Mouse (Mus musculus) limb, embryonic 11.5 days (tissue): ENCODE measurements around the gene Ccl22. TPM values are rescaled to one million over a fixed set of nuclear protein-coding genes. Genes with fewer than 3 reads are reported as not detected.

Experiments
- ATAC-seq: fragments of 200-750 bp; cut with Nextera tagmentation; 2 replicates; pipeline ENCODE4 v1.8.0; 2017; ENCODE audit warnings: low read depth; ENCODE audit not compliant: insufficient number of reproducible peaks, low FRiP score, low TSS enrichment
- DNase-seq: peaks from one replicate; pipeline ENCODE4 v3.0.0-alpha.2; 2015; ENCODE audit warnings: low spot score
- H3K27ac ChIP-seq: fragments of 300-500 bp; sonication (generic); replicated peaks from 2 replicates; pipeline ENCODE4 v1.5.1; 2014; ENCODE audit warnings: low read depth, mild to moderate bottlenecking, low read length
- H3K27me3 ChIP-seq: fragments of 300-500 bp; sonication (generic); 2 replicates; pipeline ENCODE4 v1.6.1; 2014; ENCODE audit warnings: mild to moderate bottlenecking, low read length, mixed read lengths; ENCODE audit not compliant: control insufficient read depth, insufficient read depth
- H3K36me3 ChIP-seq: fragments of 300-500 bp; sonication (generic); 2 replicates; pipeline ENCODE4 v1.6.1; 2014; ENCODE audit warnings: mild to moderate bottlenecking, low read length, moderate library complexity, mixed read lengths; ENCODE audit not compliant: control insufficient read depth, insufficient read depth
- H3K4me1 ChIP-seq: fragments of 300-500 bp; sonication (generic); 2 replicates; pipeline ENCODE4 v1.6.1; 2014; ENCODE audit warnings: low read length, mixed read lengths; ENCODE audit not compliant: control insufficient read depth, insufficient read depth
- H3K4me2 ChIP-seq: fragments of 300-500 bp; sonication (generic); 2 replicates; pipeline ENCODE4 v1.6.1; 2014; ENCODE audit warnings: low read depth, mild to moderate bottlenecking, moderate library complexity; ENCODE audit not compliant: severe bottlenecking
- H3K4me3 ChIP-seq: fragments of 300-500 bp; sonication (generic); 2 replicates; pipeline ENCODE4 v1.5.1; 2014; ENCODE audit warnings: low read depth, low read length
- H3K9ac ChIP-seq: fragments of 300-500 bp; sonication (generic); 2 replicates; pipeline ENCODE4 v1.6.1; 2014; ENCODE audit warnings: mild to moderate bottlenecking, low read length
- H3K9me3 ChIP-seq: fragments of 300-500 bp; sonication (generic); 2 replicates; pipeline ENCODE4 v1.6.1; 2016; ENCODE audit warnings: low read length; ENCODE audit not compliant: control insufficient read depth
- WGBS: fragments of 180-500 bp; shearing (Covaris S2); extraction: QIAGEN DNeasy Blood & Tissue Kit; methylation state at CpG from one replicate; pipeline ENCODE4 v1.1.7; 2014; 5-methylcytosine and 5-hydroxymethylcytosine counted together
- polyA plus RNA-seq: library from polyadenylated mRNA; unstranded; fragments of >200 nt; fragmentation: Nextera tagmentation; extraction: Ambion mirVana; gene quantifications from 2 replicates; pipeline ENCODE4 v1.2.1, GENCODE M21; 2014

Ccl22 gene
- polyA plus RNA-seq, 1 experiment from 2014 or later, result not detected

- no peak overlapping the region for H3K27ac ChIP-seq
- H3K4me1 ChIP-seq, result no peaks in the 10 kb centered on the region
- DNase-seq, result no peak
- no peak overlapping the region for H3K4me3 ChIP-seq
- H3K9me3 ChIP-seq, result no peaks in the 10 kb centered on the region
- no peak overlapping the region for H3K4me2 ChIP-seq
- H3K27me3 ChIP-seq, result peaks cover 9% of the 10 kb centered on the region
- no peaks in the 10 kb centered on the region for H3K36me3 ChIP-seq
- no peak for ATAC-seq
- no peak overlapping the region for H3K9ac ChIP-seq
- 77% methylated on average over 9 of the region's 9 CpGs for WGBS
These were observed 21.6 kb downstream of the Ccl22 start for GRCm38 (mm10) chr8:94767035-94767434.

GRCm38 (mm10) chr8:94770945-94771344, 25.6 kb downstream of the Ccl22 start:
- H3K4me2 ChIP-seq, result no peak overlapping the region
- WGBS, result 59% methylated on average over 6 of the region's 6 CpGs
- no peaks in the 10 kb centered on the region for H3K36me3 ChIP-seq
- peaks cover 14% of the 10 kb centered on the region for H3K4me1 ChIP-seq
- H3K27me3 ChIP-seq, result peaks cover 17% of the 10 kb centered on the region
- no peak overlapping the region for H3K4me3 ChIP-seq
- DNase-seq (no peak), ATAC-seq (no peak)
- H3K9me3 ChIP-seq, result no peaks in the 10 kb centered on the region
- H3K9ac ChIP-seq, result no peak overlapping the region
- no peak overlapping the region for H3K27ac ChIP-seq

- H3K27ac ChIP-seq, result no peak within 1 kb of the TSS
- under 1% methylated on average over 38 of the region's 38 CpGs for WGBS
These were observed 26.7 kb downstream of the Ccl22 start, which contains the start of gene Cx3cl1 for GRCm38 (mm10) chr8:94771941-94772670. Cx3cl1 (plus strand) TSS chr8:94772009.

GRCm38 (mm10) chr8:94773048-94773447, 27.7 kb downstream of the Ccl22 start:
- DNase-seq (no peak), ATAC-seq (no peak)
- Histone ChIP-seq H3K9ac (no peak overlapping the region), H3K36me3 (no peaks in the 10 kb centered on the region), H3K4me2 (no peak overlapping the region), H3K27ac (no peak overlapping the region), H3K4me1 (peaks cover 16% of the 10 kb centered on the region), H3K9me3 (no peaks in the 10 kb centered on the region), H3K27me3 (peaks cover 17% of the 10 kb centered on the region), H3K4me3 (no peak overlapping the region; the same call in 1 of the 2 replicates)
- WGBS, result 49% methylated on average over 6 of the region's 6 CpGs

More at GRCm38 (mm10) chr8:94771941-94772670, 26.7 kb downstream of the Ccl22 start, which contains the start of gene Cx3cl1:
- peaks cover 17% of the 10 kb centered on the region for H3K27me3 ChIP-seq
- no peaks in the 10 kb centered on the region for H3K36me3 ChIP-seq
- ATAC-seq, result peak; percentile 59; the same call in 1 of the 2 replicates
- peak within 1 kb of the TSS; percentile 50 for H3K4me3 ChIP-seq
- H3K4me1 ChIP-seq, result peaks cover 14% of the 10 kb centered on the region
- no peaks in the 10 kb centered on the region for H3K9me3 ChIP-seq
- DNase-seq, result peak; percentile 82
- H3K4me2 ChIP-seq, result peak within 1 kb of the TSS; percentile 86
- peak within 1 kb of the TSS; percentile 58 for H3K9ac ChIP-seq

- H3K9ac ChIP-seq, result no peak overlapping the region
- ATAC-seq, result 0 out of 2 replicates have a peak, but pooled peaks have one; percentile 11
- H3K27ac ChIP-seq, result no peak overlapping the region
- H3K4me3 ChIP-seq, result no peak overlapping the region
- H3K4me2 ChIP-seq, result no peak overlapping the region
- H3K36me3 ChIP-seq, result no peaks in the 10 kb centered on the region
- peaks cover 17% of the 10 kb centered on the region for H3K27me3 ChIP-seq
- 12% methylated on average over 12 of the region's 12 CpGs for WGBS
- DNase-seq, result no peak
- H3K4me1 ChIP-seq, result peaks cover 18% of the 10 kb centered on the region
- H3K9me3 ChIP-seq, result no peaks in the 10 kb centered on the region
These were observed 28.3 kb downstream of the Ccl22 start for GRCm38 (mm10) chr8:94773700-94774171.

GRCm38 (mm10) chr8:94774601-94775000, 29.2 kb downstream of the Ccl22 start:
- Histone ChIP-seq H3K9ac (no peak overlapping the region), H3K36me3 (no peaks in the 10 kb centered on the region), H3K27ac (no peak overlapping the region), H3K4me2 (no peak overlapping the region), H3K27me3 (peaks cover 17% of the 10 kb centered on the region), H3K4me1 (peaks cover 18% of the 10 kb centered on the region), H3K4me3 (no peak overlapping the region), H3K9me3 (no peaks in the 10 kb centered on the region)
- ATAC-seq, result no peak
- 94% methylated on average over 1 of the region's 1 CpGs for WGBS
- no peak for DNase-seq

GRCm38 (mm10) chr8:94776346-94776745, 31.0 kb downstream of the Ccl22 start:
- 82% methylated on average over 2 of the region's 2 CpGs for WGBS
- no peak overlapping the region for H3K27ac ChIP-seq
- H3K9me3 ChIP-seq, result no peaks in the 10 kb centered on the region
- peaks cover 11% of the 10 kb centered on the region for H3K27me3 ChIP-seq
- H3K4me3 ChIP-seq, result no peak overlapping the region
- H3K9ac ChIP-seq, result no peak overlapping the region
- H3K4me1 ChIP-seq, result peaks cover 18% of the 10 kb centered on the region
- no peak for ATAC-seq
- no peak overlapping the region for H3K4me2 ChIP-seq
- DNase-seq, result no peak
- no peaks in the 10 kb centered on the region for H3K36me3 ChIP-seq

- H3K4me1 ChIP-seq, result peaks cover 14% of the 10 kb centered on the region
- ATAC-seq (no peak), DNase-seq (no peak)
- WGBS, result 75% methylated on average over 10 of the region's 10 CpGs
- no peak overlapping the region for H3K9ac ChIP-seq
- H3K27me3 ChIP-seq, result peaks cover 2% of the 10 kb centered on the region
- no peaks in the 10 kb centered on the region for H3K36me3 ChIP-seq
- no peak overlapping the region for H3K4me2 ChIP-seq
- H3K4me3 ChIP-seq, result no peak overlapping the region
- no peak overlapping the region for H3K27ac ChIP-seq
- H3K9me3 ChIP-seq, result no peaks in the 10 kb centered on the region
These were observed 32.6 kb downstream of the Ccl22 start for GRCm38 (mm10) chr8:94778036-94778435.
